Mouse (Mus musculus) myocyte (in vitro differentiated cells): ENCODE data around the gene Plod2.

Experiments
- CEBPB ChIP-seq: IDR thresholded peaks from 2 replicates; pipeline ENCODE4 v1.6.1; 2011; ENCODE audit warnings: mild to moderate bottlenecking, moderate library complexity; ENCODE audit not compliant: poor library complexity, insufficient read depth, severe bottlenecking
- E2F4 ChIP-seq: IDR thresholded peaks from one replicate; pipeline ENCODE4 v1.6.1; 2011; ENCODE audit warnings: mild to moderate bottlenecking, control low read depth, moderate library complexity; ENCODE audit not compliant: insufficient read depth
- MAX ChIP-seq: IDR thresholded peaks from one replicate; pipeline ENCODE4 v1.6.1; 2011; ENCODE audit warnings: low read depth, mild to moderate bottlenecking, control low read depth
- MYOD1 ChIP-seq, 3 experiments: IDR thresholded peaks; one replicate each; pipeline ENCODE4 v1.6.1; 2011; ENCODE audit warnings: control low read depth in 2 of 3, low read depth in 2 of 3, mild to moderate bottlenecking in 2 of 3, moderate library complexity in 1 of 3; ENCODE audit not compliant: insufficient read length in 2 of 3, control insufficient read depth in 1 of 3
- MYOG ChIP-seq, 3 experiments: IDR thresholded peaks; one replicate each; pipeline ENCODE4 v1.6.1; 2011; ENCODE audit warnings: control low read depth in 2 of 3, low read depth in 2 of 3, mild to moderate bottlenecking in 2 of 3; ENCODE audit not compliant: insufficient read length in 2 of 3, control insufficient read depth in 1 of 3, insufficient read depth in 1 of 3
- POLR2A ChIP-seq: IDR thresholded peaks from one replicate; pipeline ENCODE4 v1.6.1; 2011; ENCODE audit warnings: low read depth, mild to moderate bottlenecking, control low read depth, moderate library complexity; ENCODE audit not compliant: insufficient read length
- POLR2AphosphoS2 ChIP-seq: IDR thresholded peaks from one replicate; pipeline ENCODE4 v1.6.1; 2011; ENCODE audit warnings: low read depth, control low read depth; ENCODE audit not compliant: insufficient read length
- REST ChIP-seq: IDR thresholded peaks from one replicate; pipeline ENCODE4 v1.6.1; 2011; ENCODE audit warnings: mild to moderate bottlenecking, control low read depth, moderate library complexity; ENCODE audit not compliant: insufficient read depth, insufficient read length
- TCF12 ChIP-seq: IDR thresholded peaks from one replicate; pipeline ENCODE4 v1.6.1; 2011; ENCODE audit warnings: mild to moderate bottlenecking, control low read depth; ENCODE audit not compliant: poor library complexity, insufficient read depth, severe bottlenecking
- TCF3 ChIP-seq: IDR thresholded peaks from one replicate; pipeline ENCODE4 v1.6.1; 2011; ENCODE audit warnings: low read depth, control low read depth; ENCODE audit not compliant: insufficient read length
- USF1 ChIP-seq: IDR thresholded peaks from one replicate; pipeline ENCODE4 v1.6.1; 2011; ENCODE audit warnings: low read depth, mild to moderate bottlenecking, control low read depth, moderate library complexity

DNA sequence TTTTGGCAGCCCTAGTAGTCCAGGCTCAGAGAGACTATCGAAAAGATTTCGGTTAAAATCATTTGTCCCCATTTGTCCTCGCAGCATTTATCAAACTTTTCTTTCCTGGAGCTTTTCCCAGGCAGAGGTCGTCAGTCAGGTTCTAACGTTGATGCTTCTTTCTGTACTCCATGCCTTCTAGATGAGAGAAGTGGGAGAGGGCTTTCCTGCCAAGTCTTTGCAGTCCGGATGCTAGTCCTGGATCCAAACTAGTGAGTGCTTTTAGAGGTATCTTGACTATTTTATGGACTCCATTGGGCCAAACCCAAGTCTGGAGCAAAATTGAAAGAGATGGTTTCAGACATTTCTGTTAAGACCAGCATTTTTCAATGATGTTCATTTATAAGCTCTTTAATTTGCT is 3.0 kb downstream of the Plod2 start:
- TF ChIP-seq POLR2A: no peak
- TF ChIP-seq MAX: no peak
- TF ChIP-seq POLR2AphosphoS2: no peak
- TF ChIP-seq MYOG (IDR thresholded peaks at IDR 0.05; ENCODE audit: control insufficient read depth in 1 of 3, insufficient read depth in 1 of 3, insufficient read length in 2 of 3, low read depth in 2 of 3): no peak
- no peak for TF ChIP-seq E2F4
- no peak for TF ChIP-seq REST
- TF ChIP-seq TCF12: no peak
- TF ChIP-seq CEBPB: no peak
- no peak for TF ChIP-seq USF1
- no peak for TF ChIP-seq MYOD1 (IDR thresholded peaks at IDR 0.05; ENCODE audit: control insufficient read depth in 1 of 3, insufficient read length in 2 of 3, low read depth in 2 of 3)
- no peak for TF ChIP-seq TCF3
